Mouse (Mus musculus): ENCODE results near the gene Gstm6.
"Not testable (repeated sequence)": the region's sequence is repeated elsewhere in the genome, so short reads cannot be mapped to it uniquely, and the experiment has no call there.

Gstm6 gene

GRCm38 (mm10) chr3:107895194-107895719 is 48.3 kb downstream of the Gstm6 start:
- no peak for DNase-seq (ENCODE audit: low read depth, low spot score)

- not testable (repeated sequence) for DNase-seq (ENCODE audit: low read depth, low spot score)
Observed at GRCm38 (mm10) chr3:107889236-107889635, 54.3 kb downstream of the Gstm6 start.
